Mouse (Mus musculus) forebrain, embryonic 14.5 days (tissue): ENCODE measurements at regions not wholly inside any gene's neighbourhood (a gene's known extent, or its start where the extent isn't known, plus 50 kb on each side); places are given as distances from the start of the nearest gene placed in this dataset.

ENCODE experiments used
- ATAC-seq: fragments of 200-750 bp; cut with Nextera tagmentation; 2 replicates; pipeline ENCODE4 v1.8.0; 2017; ENCODE audit warnings: mild to moderate bottlenecking, moderate library complexity
- DNase-seq: peaks from one replicate; pipeline ENCODE4 v3.0.0-alpha.2; 2015; ENCODE audit warnings: low spot score
- H3K27ac ChIP-seq: fragments of 300-500 bp; sonication (generic); 2 replicates; pipeline ENCODE4 v1.5.1; 2014; ENCODE audit warnings: low read depth, mild to moderate bottlenecking, control low read depth, low read length, moderate library complexity
- H3K27me3 ChIP-seq: fragments of 300-500 bp; sonication (generic); replicated peaks from 2 replicates; pipeline ENCODE4 v1.6.1; 2014; ENCODE audit warnings: low read length, control low read depth, mixed read lengths; ENCODE audit not compliant: control insufficient read depth, insufficient read depth
- H3K36me3 ChIP-seq: fragments of 300-500 bp; sonication (generic); 2 replicates; pipeline ENCODE4 v1.6.1; 2014; ENCODE audit warnings: low read length, control low read depth; ENCODE audit not compliant: control insufficient read depth, insufficient read depth
- H3K4me1 ChIP-seq: fragments of 300-500 bp; sonication (generic); 2 replicates; pipeline ENCODE4 v1.6.1; 2014; ENCODE audit warnings: antibody characterized with exemption, low read length, control low read depth; ENCODE audit not compliant: control insufficient read depth, insufficient read depth
- H3K4me2 ChIP-seq: fragments of 300-500 bp; sonication (generic); 2 replicates; pipeline ENCODE4 v1.6.1; 2014; ENCODE audit warnings: mild to moderate bottlenecking, control low read depth, low read length
- H3K4me3 ChIP-seq: fragments of 300-500 bp; sonication (generic); 2 replicates; pipeline ENCODE4 v1.5.1; 2014; ENCODE audit warnings: low read depth, low read length, control low read depth
- H3K9ac ChIP-seq: fragments of 300-500 bp; sonication (generic); 2 replicates; pipeline ENCODE4 v1.6.1; 2014; ENCODE audit warnings: mild to moderate bottlenecking, low read length, control low read depth, moderate library complexity
- H3K9me3 ChIP-seq: fragments of 300-500 bp; sonication (generic); replicated peaks from 2 replicates; pipeline ENCODE4 v1.6.1; 2016; ENCODE audit warnings: low read length, control low read depth, mixed read lengths; ENCODE audit not compliant: control insufficient read depth
- WGBS: fragments of 180-500 bp; shearing (Covaris S2); extraction: QIAGEN DNeasy Blood & Tissue Kit; methylation state at CpG from one replicate; pipeline ENCODE4 v1.1.7; 2014; 5-methylcytosine and 5-hydroxymethylcytosine counted together

- WGBS = 73% methylated on average over 2 of the region's 2 CpGs
- DNase-seq (no peak), ATAC-seq (no peak)
- Histone ChIP-seq H3K9ac (no peak overlapping the region), H3K4me1 (no peaks in the 10 kb centered on the region), H3K36me3 (no peaks in the 10 kb centered on the region), H3K27ac (no peak overlapping the region), H3K4me3 (no peak overlapping the region), H3K4me2 (no peak overlapping the region), H3K27me3 (no peaks in the 10 kb centered on the region), H3K9me3 (no peaks in the 10 kb centered on the region)
Measured at GRCm38 (mm10) chr10:115025950-115026349, 158.9 kb downstream of the Tph2 start.

GRCm38 (mm10) chr10:115019443-115019842 lies 165.4 kb downstream of the Tph2 start:
- no peaks in the 10 kb centered on the region for H3K9me3 ChIP-seq
- H3K9ac ChIP-seq = no peak overlapping the region
- no peak overlapping the region for H3K4me3 ChIP-seq
- H3K4me2 ChIP-seq = no peak overlapping the region
- 62% methylated on average over 9 of the region's 9 CpGs for WGBS
- H3K4me1 ChIP-seq = no peaks in the 10 kb centered on the region
- no peaks in the 10 kb centered on the region for H3K36me3 ChIP-seq
- no peaks in the 10 kb centered on the region for H3K27me3 ChIP-seq
- DNase-seq (peak; percentile 8), ATAC-seq (0 out of 2 replicates have a peak, but pooled peaks have one; percentile 26)
- no peak overlapping the region for H3K27ac ChIP-seq

- peak overlapping the region; percentile 37 for H3K4me2 ChIP-seq
- ATAC-seq (peak; percentile 81), DNase-seq (peak; percentile 71)
- WGBS = 11% methylated on average over 11 of the region's 11 CpGs
- peaks cover 12% of the 10 kb centered on the region; the same call in 1 of the 2 replicates for H3K4me1 ChIP-seq
- H3K9me3 ChIP-seq = no peaks in the 10 kb centered on the region
- H3K36me3 ChIP-seq = no peaks in the 10 kb centered on the region
- H3K9ac ChIP-seq = peak overlapping the region; percentile 26; the same call in 1 of the 2 replicates
- peak overlapping the region; percentile 0; the same call in 1 of the 2 replicates for H3K27ac ChIP-seq
- H3K4me3 ChIP-seq = peak overlapping the region; percentile 5; the same call in 1 of the 2 replicates
- no peaks in the 10 kb centered on the region for H3K27me3 ChIP-seq
Measured at GRCm38 (mm10) chr10:115013491-115014001, 171.3 kb downstream of the Tph2 start.

- Histone ChIP-seq H3K9me3 (no peaks in the 10 kb centered on the region), H3K4me2 (peak overlapping the region; percentile 37), H3K27ac (peak overlapping the region; percentile 5; the same call in 1 of the 2 replicates), H3K9ac (no peak overlapping the region), H3K4me1 (peaks cover 12% of the 10 kb centered on the region; the same call in 1 of the 2 replicates), H3K4me3 (no peak overlapping the region), H3K36me3 (no peaks in the 10 kb centered on the region), H3K27me3 (no peaks in the 10 kb centered on the region)
- DNase-seq (peak; percentile 63), ATAC-seq (peak; percentile 77)
- WGBS = 58% methylated on average over 6 of the region's 6 CpGs
Measured at GRCm38 (mm10) chr10:115012922-115013321, 171.9 kb downstream of the Tph2 start.

- Histone ChIP-seq H3K27me3 (no peaks in the 10 kb centered on the region), H3K4me3 (no peak overlapping the region), H3K4me2 (no peak overlapping the region), H3K9ac (no peak overlapping the region), H3K27ac (peak overlapping the region; percentile 5; the same call in 1 of the 2 replicates), H3K9me3 (no peaks in the 10 kb centered on the region), H3K4me1 (peaks cover 12% of the 10 kb centered on the region; the same call in 1 of the 2 replicates), H3K36me3 (no peaks in the 10 kb centered on the region)
- 13% methylated on average over 7 of the region's 7 CpGs for WGBS
- peak; percentile 55 for DNase-seq
- no peak; the same call in 1 of the 2 replicates for ATAC-seq
Measured at GRCm38 (mm10) chr10:115012316-115012715, 172.5 kb downstream of the Tph2 start.

GRCm38 (mm10) chr10:115011911-115012310 lies 172.9 kb downstream of the Tph2 start:
- no peak overlapping the region for H3K27ac ChIP-seq
- peaks cover 12% of the 10 kb centered on the region; the same call in 1 of the 2 replicates for H3K4me1 ChIP-seq
- H3K9me3 ChIP-seq = no peaks in the 10 kb centered on the region
- no peaks in the 10 kb centered on the region for H3K27me3 ChIP-seq
- no peak overlapping the region for H3K4me2 ChIP-seq
- H3K36me3 ChIP-seq = no peaks in the 10 kb centered on the region
- no peak overlapping the region for H3K4me3 ChIP-seq
- WGBS = 85% methylated on average over 3 of the region's 3 CpGs
- no peak overlapping the region for H3K9ac ChIP-seq
- ATAC-seq (no peak), DNase-seq (no peak)

- no peaks in the 10 kb centered on the region for H3K27me3 ChIP-seq
- no peak overlapping the region for H3K4me3 ChIP-seq
- H3K4me1 ChIP-seq = no peaks in the 10 kb centered on the region
- no peak overlapping the region for H3K9ac ChIP-seq
- H3K36me3 ChIP-seq = no peaks in the 10 kb centered on the region
- no peak overlapping the region for H3K27ac ChIP-seq
- 82% methylated on average over 3 of the region's 3 CpGs for WGBS
- no peaks in the 10 kb centered on the region for H3K9me3 ChIP-seq
- ATAC-seq = no peak
- H3K4me2 ChIP-seq = no peak overlapping the region
- no peak for DNase-seq
Measured at GRCm38 (mm10) chr10:114996400-114996799, 188.4 kb downstream of the Tph2 start.

- Histone ChIP-seq H3K9ac (no peak overlapping the region), H3K4me1 (no peaks in the 10 kb centered on the region), H3K4me3 (no peak overlapping the region), H3K27me3 (no peaks in the 10 kb centered on the region), H3K27ac (no peak overlapping the region), H3K9me3 (no peaks in the 10 kb centered on the region), H3K36me3 (no peaks in the 10 kb centered on the region), H3K4me2 (no peak overlapping the region)
- ATAC-seq (no peak), DNase-seq (no peak)
- WGBS = 80% methylated on average over 3 of the region's 3 CpGs
Measured at GRCm38 (mm10) chr10:114995211-114995908, 189.5 kb downstream of the Tph2 start.
